Mouse (Mus musculus) heart, postnatal 0 days (tissue): ENCODE data around the gene Selenok.

ENCODE experiments used
- CTCF ChIP-seq: IDR thresholded peaks from 2 replicates; pipeline ENCODE4 v1.5.1; 2016; ENCODE audit warnings: antibody characterized with exemption, control low read depth, low read depth
- EP300 ChIP-seq: IDR thresholded peaks from 2 replicates; pipeline ENCODE4 v1.6.1; 2016; ENCODE audit warnings: antibody characterized with exemption, low read depth

- TF ChIP-seq EP300 (peak; percentile 74; the same call in 1 of the 2 replicates), CTCF (no peak)
These were observed 10.4 kb downstream of the Selenok start, which contains the start of gene Actr8 for GRCm38 (mm10) chr14:29978254-29979204.
